Comparison of ENCODE assay signal across 38 mouse cellular contexts in genomic region chr8:110851186-110851585, GRCm38 (mm10). TPM values are rescaled to one million over a fixed set of nuclear protein-coding genes. Genes with fewer than 3 reads are reported as not detected.
"Had no signal": no experiment of that assay in that cellular context is flagged by ENCODE, and none has a peak within 500 bp of the region (broad histone marks: within the 10 kb centered on the region; RNA-seq: fewer than 3 reads in every experiment).

No protein-coding gene starts in this region.

- ATAC-seq: liver, embryonic 12.5 days; liver, postnatal 0 days; lung, postnatal 0 days; midbrain, embryonic 13.5 days; midbrain, embryonic 15.5 days; midbrain, embryonic 16.5 days had no signal

- H3K27ac ChIP-seq: left cerebral cortex, adult 2 months; limb, embryonic 10.5 days; limb, embryonic 12.5 days; limb, embryonic 13.5 days; limb, embryonic 15.5 days; liver, embryonic 12.5 days; liver, embryonic 13.5 days; liver, embryonic 14.5 days; liver, embryonic 15.5 days; lung, embryonic 15.5 days; macrophage; midbrain, embryonic 10.5 days; midbrain, embryonic 12.5 days; midbrain, embryonic 13.5 days; midbrain, embryonic 15.5 days; neural tube, embryonic 12.5 days had no signal

- H3K4me2 ChIP-seq: limb, embryonic 12.5 days; limb, embryonic 13.5 days; limb, embryonic 15.5 days; liver, embryonic 11.5 days; liver, embryonic 12.5 days; liver, embryonic 13.5 days; liver, embryonic 15.5 days; lung, embryonic 14.5 days; lung, embryonic 15.5 days; midbrain, embryonic 11.5 days; midbrain, embryonic 12.5 days; midbrain, embryonic 13.5 days; midbrain, embryonic 15.5 days; neural tube, embryonic 12.5 days had no signal

- H3K27me3 ChIP-seq: limb, embryonic 12.5 days; limb, embryonic 13.5 days; limb, embryonic 15.5 days; liver, embryonic 12.5 days; liver, embryonic 13.5 days; liver, embryonic 15.5 days; lung, embryonic 15.5 days; megakaryocyte, embryonic 14.5 days; midbrain, embryonic 12.5 days; midbrain, embryonic 13.5 days; midbrain, embryonic 15.5 days; neural tube, embryonic 12.5 days had no signal

- DNase-seq: left cerebral cortex, postnatal 4 days; liver, embryonic 13.5 days; liver, postnatal 0 days; lung, adult 18-20 months; lung, adult 2 months; lung, embryonic 14.5 days; lung, postnatal 10 days; lung, postnatal 14 days; lung, postnatal 36 days; lung, postnatal 4 days; midbrain, embryonic 14.5 days had no signal

- H3K9me3 ChIP-seq: limb, embryonic 10.5 days; limb, embryonic 12.5 days; limb, embryonic 13.5 days; limb, embryonic 15.5 days; liver, embryonic 12.5 days; liver, embryonic 13.5 days; liver, embryonic 15.5 days; lung, embryonic 15.5 days; megakaryocyte, embryonic 14.5 days; midbrain, embryonic 10.5 days; midbrain, embryonic 12.5 days; midbrain, embryonic 13.5 days; midbrain, embryonic 15.5 days; neural tube, embryonic 12.5 days had no signal

- H3K9ac ChIP-seq: limb, embryonic 12.5 days; limb, embryonic 13.5 days; limb, embryonic 15.5 days; liver, embryonic 12.5 days; liver, embryonic 13.5 days; liver, embryonic 14.5 days; liver, embryonic 15.5 days; liver, postnatal 0 days; lung, embryonic 14.5 days; lung, embryonic 15.5 days; midbrain, embryonic 12.5 days; midbrain, embryonic 13.5 days; midbrain, embryonic 15.5 days; neural tube, embryonic 12.5 days had no signal

- H3K4me3 ChIP-seq: left cerebral cortex, adult 2 months; limb, embryonic 10.5 days; limb, embryonic 12.5 days; limb, embryonic 13.5 days; limb, embryonic 15.5 days; liver, embryonic 12.5 days; liver, embryonic 13.5 days; liver, embryonic 15.5 days; lung, embryonic 15.5 days; megakaryocyte, embryonic 14.5 days; midbrain, embryonic 10.5 days; midbrain, embryonic 12.5 days; midbrain, embryonic 13.5 days; midbrain, embryonic 15.5 days; myocyte; neural tube, embryonic 12.5 days had no signal

RNA-seq across cellular contexts. Expression of gene Il34, which starts 45.5 kb away (rescaled TPM):
- total RNA-seq: megakaryocyte progenitor cell, adult 5-6 weeks; megakaryocyte, adult 5-6 weeks; megakaryocyte-erythroid progenitor cell, adult 5-6 weeks; monocyte, adult 5-6 weeks had no signal
- polyA plus RNA-seq: limb, embryonic 11.5 days; liver, embryonic 12.5 days; liver, embryonic 14.5 days; macrophage; neural tube, embryonic 11.5 days had no signal
